Mouse (Mus musculus) T-helper 1 cell (primary cell): ENCODE measurements around the gene Ptpn23.
"Not testable (repeated sequence)": the region's sequence is repeated elsewhere in the genome, so short reads cannot be mapped to it uniquely, and the experiment has no call there.

Source experiments
- in situ Hi-C: fragments of 300-600 bp; cut with MboI, MseI; formaldehyde crosslinking; loops from one replicate; pipeline ENCODE4 v1.15.1; 2025; ENCODE audit warnings: high pct_unique_total_duplicates

The Ptpn23 gene

DNA sequence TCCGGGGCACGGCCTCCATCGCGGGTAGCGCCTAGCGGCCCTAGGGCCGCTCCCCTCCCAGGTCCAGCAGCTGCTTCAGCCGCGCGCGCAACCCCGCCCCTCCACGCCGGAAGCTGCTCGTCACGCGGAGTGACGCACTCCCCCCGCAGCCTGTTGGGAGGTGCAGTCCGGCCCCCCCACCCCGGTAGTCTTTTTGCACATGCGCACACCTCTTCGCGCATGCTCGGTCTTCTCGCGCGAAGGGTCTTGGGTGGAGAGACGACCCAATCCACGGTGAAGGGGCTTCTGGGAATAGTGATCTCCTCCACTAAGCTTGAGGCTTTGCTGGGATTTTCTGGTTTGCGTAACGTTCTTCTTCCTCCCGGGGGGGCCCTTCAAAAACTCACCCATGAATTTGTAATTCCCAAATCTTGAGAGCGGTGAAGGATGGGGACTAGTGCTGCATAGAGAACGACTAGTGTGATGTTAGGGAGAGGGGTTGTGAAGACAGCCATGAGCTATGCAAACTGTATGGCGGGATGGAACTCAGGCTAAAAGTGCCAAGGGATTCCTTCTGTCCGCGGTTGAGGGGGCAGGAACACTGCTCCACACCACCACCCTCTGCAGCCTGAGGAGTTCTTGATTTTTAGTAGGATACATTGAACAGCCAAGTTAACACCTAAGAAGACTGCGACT lies at the start of gene Ptpn23:
TSS of gene Ptpn23 (minus strand) at position 115 of the 675 bp plus-strand sequence.
- in situ Hi-C loops: no loop called here

DNA sequence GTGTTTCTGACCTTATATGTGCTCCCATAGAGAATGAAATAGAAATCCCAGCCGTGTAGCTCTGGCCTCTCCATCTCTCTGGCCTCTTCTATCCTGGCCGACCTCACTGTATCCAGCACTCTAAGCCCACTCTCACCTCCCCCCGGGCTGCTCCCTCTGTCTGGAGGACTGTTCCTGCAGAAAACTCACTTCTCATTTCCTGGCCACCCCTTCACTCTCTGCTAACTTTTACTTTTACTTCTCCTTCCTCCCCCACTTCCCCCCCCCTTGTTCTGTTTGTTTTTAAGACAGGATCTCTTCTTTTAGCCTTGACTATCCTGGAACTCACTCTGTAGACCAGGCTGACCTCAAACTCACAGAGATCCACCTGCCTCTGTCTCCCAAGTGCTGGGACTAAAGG lies 44.5 kb upstream of the Ptpn23 start:
- in situ Hi-C loops: no loop called here

DNA sequence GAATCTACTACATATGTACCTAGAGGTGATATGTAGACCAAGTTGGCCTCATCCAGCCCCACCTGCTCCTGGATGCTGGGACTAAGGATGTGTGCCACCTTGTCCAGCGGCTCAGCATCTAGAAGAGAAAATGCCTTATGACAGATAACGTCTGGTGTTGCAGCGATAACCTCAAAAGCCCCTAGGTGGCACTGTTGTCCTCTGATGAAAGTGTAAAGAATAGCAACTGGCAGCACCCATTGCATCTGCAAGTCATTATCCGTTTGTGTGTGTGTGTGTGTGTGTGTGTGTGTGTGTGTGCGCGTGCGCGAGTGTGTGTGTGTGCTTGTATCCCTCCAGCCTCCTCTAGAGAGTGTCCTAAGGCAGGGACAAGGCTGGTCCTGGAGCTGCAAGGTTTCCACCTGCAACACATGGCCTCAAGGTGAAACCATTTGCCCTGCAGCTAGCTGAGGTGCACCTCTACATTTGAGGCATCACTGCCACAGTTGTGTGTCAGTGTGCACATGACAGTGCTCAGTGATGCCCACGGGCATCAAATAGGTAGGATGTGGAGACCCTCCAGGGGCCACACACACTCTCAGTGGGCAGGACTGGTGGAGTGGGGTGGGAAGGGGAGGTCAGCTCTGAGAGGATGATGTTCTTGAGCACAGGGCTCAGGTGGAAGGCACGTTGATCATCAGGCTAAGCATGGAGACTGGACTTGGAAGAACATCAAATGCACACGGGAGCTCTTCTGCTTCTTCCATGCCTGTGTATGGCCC lies 41.0 kb upstream of the Ptpn23 start:
- in situ Hi-C loops: no loop called here

DNA sequence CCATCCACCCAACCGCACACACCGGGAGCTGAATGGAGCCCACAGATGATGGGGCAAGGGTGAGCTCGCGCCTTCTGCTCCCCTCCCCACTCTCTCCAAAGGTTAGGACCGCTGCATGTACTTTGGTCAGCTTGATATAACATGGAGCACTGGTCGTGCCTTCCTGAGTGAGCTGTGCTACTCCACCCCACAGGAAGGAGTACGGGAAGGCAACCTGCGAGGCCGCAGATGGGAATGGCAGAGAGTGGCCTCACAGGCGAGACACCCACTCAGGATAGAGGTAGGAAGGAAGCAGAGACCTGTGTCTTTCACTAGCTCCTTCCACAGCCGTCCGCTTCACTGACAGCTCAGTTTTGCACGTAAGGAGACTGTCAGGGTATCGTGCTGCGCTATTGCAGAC lies 40.3 kb upstream of the Ptpn23 start:
- in situ Hi-C loops: no loop called here

DNA sequence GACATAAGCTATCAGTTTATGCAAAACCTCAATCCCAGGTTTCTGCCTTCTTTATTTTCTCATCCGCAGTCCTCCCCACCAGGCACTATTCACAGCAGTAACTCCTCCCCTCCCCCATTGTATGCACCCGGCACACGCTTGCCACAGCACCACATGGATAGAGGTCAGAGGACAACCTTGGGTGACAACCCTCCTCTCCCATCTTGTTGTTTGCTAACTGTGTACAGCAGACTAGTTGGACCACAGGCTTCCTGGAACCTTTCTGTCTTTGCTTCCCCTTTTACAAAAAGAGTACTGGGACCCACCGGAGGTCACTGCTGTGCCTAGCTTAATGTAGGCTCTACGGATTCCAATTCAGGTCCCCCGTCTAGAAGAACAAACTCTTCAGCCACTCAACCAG lies 32.5 kb upstream of the Ptpn23 start:
- in situ Hi-C loops: no loop called here

DNA sequence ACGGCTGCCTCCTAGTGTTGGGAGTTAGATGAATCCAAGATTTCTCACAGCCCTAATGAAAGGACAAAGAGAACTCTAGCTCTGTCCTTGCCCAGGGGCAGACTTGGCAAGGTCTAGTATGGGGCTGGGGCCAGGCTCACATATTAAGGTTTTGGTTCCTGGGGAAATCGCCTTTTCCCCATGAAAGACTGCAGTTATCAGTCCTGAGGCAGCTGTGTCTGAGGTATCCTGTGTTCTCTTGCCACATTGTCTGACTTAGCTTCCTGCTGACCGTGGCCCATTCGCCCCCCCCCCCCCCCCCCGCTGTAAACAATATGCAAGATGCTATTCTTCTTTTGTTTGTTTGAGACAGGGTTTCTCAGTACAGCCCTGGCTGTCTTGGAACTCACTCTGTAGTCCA lies 32.0 kb upstream of the Ptpn23 start:
- in situ Hi-C loops: no loop called here

DNA sequence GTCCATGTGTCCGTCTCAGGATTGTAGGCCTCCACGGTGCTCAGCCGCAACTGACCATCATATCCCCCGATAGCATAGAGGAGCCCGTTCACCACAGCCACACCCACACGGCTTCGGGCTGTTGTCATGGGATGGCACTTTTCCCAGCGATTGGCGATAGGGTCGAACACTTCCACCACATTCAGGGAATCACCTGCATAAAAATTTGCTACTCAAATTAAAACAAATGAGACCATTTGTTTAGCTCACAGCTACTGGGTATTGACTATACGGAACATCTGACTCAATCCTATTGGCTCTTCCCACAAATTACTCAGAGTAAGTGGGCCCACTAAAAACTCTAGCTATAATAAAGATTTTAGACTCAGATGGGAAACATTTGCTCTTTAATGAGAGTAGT lies 28.0 kb upstream of the Ptpn23 start:
- in situ Hi-C loops: no loop called here

DNA sequence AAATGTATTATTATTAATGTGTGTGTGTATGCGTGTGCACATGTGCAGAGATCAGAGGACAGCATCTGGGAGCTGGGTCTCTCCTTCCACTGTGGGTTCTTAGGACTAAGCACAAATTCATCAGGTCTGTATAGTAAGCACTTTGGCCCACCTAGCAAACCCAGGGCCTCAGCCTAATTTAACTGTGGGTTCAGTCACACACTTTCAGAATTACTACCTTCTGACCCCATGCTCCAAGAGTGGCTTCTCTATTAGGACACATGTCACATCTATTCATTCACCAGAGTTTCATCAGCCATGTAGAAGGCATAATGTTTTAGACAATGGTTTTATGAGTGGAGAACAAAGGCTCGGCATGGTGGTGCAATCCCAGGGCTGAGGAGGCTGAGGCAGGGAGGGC lies 25.0 kb upstream of the Ptpn23 start:
- in situ Hi-C loops: no loop called here

DNA sequence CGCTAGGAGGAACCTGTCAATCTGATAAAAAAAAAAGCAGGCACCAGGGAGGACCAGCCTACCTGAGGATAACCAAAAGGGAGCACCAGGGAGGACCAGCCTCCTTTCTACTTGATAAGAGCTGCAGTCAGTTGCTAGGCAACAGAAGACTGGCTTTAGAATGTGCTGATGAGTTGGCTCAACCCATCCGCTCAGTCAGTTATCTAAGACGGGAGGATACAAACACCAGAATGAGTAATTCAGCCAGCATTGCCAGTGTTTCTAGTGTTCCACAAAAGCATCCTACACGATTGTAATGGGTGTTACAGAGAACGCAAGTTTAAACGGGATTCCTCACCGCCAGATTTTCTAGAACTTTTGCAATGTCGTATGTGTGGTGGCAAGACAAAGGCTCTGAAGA lies 23.2 kb upstream of the Ptpn23 start:
- in situ Hi-C loops: no loop called here

DNA sequence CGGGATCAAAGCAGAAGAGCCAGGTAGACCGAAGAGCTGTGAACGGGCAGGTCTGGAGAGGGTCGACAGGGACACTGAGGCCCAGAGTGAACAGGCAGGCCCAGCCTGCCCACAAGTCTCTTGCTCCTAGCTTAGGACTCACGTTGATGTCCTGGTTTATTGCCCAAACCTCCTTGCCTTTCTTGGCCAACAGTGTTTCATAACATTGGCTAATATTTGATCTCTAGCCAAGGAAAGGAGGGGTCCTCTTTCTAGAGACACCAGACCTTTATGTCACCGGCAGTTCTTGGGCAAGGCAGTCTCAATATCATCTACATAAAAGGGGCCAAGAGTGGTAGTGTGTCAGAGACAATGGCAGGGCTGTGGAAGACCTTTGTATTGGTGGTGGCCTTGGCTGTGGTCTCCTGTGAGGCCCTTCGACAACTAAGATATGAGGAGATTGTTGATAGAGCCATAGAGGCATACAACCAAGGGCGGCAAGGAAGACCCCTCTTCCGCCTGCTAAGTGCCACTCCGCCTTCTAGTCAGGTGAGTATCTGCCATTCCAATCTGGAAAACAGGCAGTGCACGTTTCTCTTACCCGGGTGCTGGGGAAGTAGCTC lies 11.6 kb upstream of the Ptpn23 start, which contains the start of gene Ngp:
TSS of gene Ngp (plus strand) at position 237 of the 602 bp plus-strand sequence.
- in situ Hi-C loops: no loop called here

DNA sequence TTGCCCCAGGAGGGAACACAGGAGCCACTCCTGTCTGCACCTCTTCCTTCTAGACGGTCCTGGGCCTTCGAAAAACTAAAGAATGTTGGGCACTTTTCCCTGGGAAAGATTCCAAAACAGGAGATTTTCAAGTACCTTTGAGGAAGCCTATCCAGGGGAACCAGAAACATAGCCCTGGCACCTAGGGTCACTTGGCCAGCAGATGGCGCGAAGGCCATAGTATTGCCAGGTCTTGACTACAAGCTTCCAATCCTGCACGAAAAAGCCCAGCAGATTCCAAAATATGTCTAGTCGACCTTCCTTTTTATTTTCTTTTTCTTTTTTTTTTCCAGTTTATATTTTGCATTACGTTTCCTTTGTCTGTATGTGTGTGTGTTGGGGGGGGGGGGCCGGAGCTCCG lies 5.8 kb upstream of the Ptpn23 start:
- in situ Hi-C loops: no loop called here

DNA sequence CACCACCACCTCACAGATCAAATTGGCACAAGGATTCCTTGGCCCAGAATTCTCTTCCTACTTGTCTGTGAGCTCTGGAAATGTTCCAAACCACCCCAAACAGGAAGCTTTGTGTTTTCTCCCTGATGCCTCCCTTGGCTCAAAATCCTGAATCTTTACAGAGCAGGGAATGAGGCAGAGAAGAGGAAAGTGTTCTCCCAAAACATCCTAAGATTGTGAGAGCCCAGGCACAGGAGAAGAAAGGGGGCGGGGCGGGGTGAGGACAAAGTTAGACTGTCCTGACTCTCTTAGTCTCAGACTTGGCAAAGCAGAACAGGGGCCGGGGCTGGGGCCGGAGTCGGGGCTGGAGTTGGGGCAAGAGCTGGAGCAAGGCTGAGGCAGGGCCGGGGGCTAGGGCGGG lies 4.9 kb upstream of the Ptpn23 start:
- in situ Hi-C loops: no loop called here

DNA sequence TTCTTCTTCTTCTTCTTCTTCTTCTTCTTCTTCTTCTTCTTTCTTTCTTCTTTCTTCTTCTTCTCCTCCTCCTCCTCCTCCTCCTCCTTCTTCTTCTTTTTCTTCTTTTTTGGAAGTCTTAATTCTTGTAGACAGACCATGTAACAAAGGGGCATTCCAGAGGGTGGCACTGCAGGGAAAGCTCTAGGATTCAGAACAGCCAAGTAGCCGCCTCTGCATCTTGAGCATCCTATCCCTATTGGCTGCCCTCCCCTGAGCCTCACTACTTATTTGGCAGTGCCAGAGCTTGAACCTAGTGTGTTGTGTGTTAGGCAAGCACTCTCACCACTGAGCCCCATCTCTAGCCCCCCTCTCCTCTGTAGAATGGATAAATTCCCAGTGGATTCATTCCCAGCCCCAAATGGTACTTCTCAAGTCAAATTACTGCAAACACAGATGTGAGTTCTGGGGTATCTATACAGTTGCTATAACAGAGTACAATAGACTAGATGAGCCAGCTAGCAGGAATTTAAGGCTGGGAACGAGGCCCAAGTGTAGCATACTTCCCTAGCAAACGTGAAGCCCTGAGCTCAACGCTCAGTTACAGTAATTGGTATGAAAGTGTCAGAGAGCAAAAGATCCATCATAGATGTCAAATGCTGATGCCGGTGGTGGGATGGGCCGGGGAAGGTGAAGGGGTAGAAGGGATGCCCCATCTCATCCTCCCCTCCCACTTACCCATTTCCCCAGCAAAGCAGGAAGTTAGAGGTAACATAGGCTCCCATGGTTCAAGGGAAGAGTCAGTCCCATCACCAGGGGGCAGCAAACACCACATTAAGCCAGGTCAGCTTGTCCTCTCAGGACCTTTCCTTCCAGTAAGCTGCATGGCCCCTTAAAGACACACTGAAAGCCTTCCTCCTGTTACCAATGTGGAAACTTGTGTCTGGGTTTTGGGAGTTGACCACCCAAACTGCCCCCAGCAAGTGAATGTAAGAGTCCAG lies 3.2 kb upstream of the Ptpn23 start:
- in situ Hi-C loops: no loop called here

DNA sequence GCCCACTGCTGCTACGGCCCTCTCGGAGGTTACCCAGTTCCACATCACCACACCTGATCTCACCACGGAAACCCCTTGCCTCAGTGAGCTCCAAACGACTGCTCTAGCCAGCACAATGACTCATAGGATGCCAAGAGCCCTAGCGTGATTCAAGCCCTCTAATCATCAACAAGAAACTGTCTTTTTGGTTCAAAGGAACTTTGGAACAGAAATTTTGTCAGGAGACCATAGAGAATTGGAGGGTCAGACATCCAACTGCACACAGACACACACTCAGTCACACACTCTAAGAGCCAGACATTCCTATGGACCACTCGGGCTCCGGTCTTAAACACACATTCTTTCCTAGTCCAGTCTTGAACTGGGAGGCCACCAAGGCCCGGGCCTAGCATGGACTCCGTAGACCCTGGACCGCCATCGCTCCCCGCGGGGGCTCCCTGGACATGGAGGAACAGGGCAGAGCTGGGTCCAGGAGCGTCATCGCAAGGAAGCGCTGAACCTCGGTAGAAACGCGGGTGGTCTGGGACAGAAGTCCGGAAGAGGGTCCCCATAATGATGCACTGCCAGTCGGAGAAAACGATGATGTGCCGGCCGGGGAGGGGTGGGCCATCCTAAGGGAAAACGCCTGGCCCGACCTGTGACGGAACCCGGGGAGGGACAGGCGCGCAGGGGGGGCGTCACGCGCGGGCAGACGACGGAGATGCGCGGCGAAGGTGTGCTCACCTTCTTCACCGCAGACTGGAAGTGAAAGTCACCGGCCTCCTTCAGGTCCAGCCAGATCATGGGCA lies 508 bp downstream of the Ptpn23 start:
- in situ Hi-C loops: no loop called here

DNA sequence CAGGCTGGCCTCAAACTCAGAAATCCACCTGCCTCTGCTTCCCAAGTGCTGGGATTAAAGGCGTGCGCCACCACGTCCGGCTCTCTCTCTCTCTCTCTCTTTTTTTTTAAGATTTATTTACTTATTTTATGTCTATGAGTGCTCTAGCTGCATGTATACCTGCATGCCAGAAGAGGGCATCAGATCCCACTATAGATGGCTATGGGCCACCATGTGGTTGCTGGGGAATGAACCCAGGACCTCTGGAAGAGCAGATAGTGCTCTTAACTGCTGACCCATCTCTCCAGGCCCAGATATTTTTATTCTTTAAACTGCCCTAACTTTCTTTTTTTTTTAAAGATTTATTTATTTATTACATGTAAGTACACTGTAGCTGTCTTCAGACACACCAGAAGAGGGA lies 4.8 kb downstream of the Ptpn23 start:
- in situ Hi-C loops: not testable (repeated sequence)

DNA sequence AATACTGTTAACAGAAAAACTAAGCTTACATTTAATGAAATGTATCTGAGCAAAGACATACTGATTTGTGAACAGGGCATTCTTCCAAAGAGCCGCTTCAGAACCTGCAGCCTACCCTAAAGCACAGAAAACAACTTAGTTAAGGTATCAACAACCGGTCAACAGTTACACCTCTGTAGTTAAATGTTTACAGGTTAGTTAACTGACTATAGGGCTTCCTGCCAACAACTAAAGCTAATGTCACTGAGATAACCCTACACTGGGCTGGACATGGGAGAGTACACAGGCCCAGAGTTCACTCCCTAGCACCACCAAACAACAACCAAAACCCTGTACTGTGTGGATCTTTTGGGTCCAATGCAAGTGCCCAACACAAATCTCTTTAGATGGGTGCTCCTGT lies 5.3 kb downstream of the Ptpn23 start:
- in situ Hi-C loops: no loop called here

DNA sequence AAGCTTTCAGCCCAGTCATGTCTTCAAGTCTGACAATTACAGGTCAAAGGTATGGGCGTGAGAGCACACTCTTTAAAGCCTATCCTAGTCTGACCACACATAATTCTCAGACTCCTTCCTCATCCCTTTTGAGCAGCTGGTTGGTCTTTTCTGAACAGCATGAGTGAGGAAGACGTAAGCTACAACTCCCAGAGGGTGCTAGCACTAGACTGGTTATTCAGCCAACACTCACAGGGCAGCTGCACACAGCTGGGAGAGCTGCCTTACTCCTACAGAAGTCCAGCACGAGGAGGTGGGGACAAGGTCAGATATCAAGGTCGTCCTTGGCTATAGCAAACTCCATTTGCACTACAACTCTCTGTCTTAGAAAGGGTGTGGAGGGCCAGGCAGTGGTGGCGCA lies 7.4 kb downstream of the Ptpn23 start:
- in situ Hi-C loops: no loop called here

DNA sequence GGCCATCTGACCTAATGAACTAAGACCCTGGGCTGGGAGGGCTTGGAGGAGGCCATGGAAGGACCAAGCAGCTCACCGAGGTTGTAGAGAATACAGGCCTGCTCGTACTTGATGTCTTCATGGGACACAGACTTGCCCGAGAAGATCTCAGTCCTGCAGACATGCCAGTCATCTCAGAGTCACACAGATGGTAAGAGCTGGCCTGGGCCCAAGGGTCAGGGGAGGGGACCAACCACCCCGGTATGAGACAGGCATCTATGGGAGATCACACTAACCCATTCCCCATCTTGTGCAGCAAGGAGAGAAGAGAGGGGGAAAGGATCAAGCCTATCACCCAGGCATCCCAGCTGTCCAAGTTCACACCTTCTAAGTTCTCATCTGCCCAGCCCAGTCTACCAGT lies 14.7 kb downstream of the Ptpn23 start:
- in situ Hi-C loops: no loop called here

DNA sequence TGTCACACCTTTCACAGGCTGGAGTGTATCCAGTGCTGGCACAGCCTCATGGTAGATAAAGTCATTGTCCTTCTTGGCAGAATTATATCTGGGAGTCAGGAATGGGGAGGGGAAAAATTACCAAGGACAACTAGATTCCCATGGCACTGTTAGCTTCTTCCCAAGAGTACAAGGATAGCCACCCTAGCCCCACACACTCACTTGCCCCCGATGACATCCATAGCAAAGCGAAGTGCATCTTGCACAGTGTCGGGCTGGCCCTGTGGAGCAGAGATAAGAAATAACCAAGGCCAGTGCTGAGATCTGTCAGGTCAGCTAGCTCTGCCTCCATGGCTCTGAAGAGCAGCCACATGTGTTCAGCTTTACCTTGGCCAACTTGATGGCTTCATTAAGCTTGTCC lies 17.2 kb downstream of the Ptpn23 start:
- in situ Hi-C loops: no loop called here

DNA sequence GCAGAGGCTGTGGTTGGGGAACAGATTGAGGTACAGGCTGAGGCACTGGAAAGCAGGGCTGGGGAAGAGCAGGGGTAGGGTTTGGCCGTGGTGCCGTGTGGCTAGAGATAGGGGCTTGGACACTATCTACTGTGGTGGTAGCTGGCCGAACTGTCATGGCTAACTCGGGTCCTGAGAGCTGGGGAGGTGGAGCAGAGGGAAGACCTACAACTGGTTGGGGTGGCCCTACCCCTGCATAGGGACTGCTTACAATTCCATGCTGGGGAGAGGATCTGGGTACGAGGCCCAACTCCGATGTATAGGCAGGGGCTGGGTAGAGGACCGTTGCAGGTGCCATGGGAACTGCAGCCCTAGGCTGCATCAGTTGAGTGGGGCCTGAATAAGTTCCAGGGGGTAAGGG lies 20.0 kb downstream of the Ptpn23 start:
- in situ Hi-C loops: no loop called here

DNA sequence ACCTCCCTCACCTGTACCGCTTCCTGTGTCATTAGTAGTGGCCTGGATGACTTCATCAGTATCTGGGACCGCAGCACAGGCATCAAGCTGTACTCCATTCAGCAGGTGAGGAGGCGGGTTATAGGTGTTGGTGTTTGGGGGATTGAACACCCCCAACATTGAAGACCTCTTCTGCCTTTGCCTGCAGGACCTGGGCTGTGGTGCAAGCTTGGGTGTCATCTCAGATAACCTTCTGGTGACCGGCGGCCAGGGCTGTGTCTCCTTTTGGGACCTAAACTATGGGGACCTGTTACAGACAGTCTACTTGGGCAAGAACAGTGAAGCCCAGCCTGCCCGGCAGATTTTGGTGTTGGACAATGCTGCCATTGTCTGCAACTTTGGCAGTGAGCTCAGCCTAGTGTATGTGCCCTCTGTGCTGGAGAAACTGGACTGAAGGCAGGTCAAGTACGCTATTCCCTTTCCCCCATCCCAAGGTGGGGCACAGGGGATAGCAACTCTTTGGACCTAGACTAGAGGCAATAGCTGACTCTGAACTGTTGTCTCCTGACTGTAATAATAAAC lies 23.6 kb downstream of the Ptpn23 start:
- in situ Hi-C loops: no loop called here
